In genomic region chr11:96546428-96546827, GRCm38 (mm10) we compare ENCODE assay signal across 26 mouse cellular contexts.
A peak's percentile ranks its signal among the peaks of the same experiment; 100 is the strongest.
DNase-seq lines count a peak whose midpoint lies in the region; ATAC-seq and TF ChIP-seq lines count a peak whose summit lies in the region.
"Had no signal": no experiment of that assay in that cellular context is flagged by ENCODE, and none has a peak within 500 bp of the region (broad histone marks: within the 10 kb centered on the region; RNA-seq: fewer than 3 reads in every experiment).

No protein-coding gene starts in this region.

- in situ Hi-C loops in Patski (cut with MboI; ENCODE audit: low pct_unique_long_range_greater_than_20kb), result no loop called here

- TF ChIP-seq CTCF in layer of hippocampus, adult 2 months (conservative IDR thresholded peaks at IDR 0.05), result peak; percentile 47
- TF ChIP-seq CTCF in Patski (IDR thresholded peaks at IDR 0.05), result peak; percentile 55

- no peak overlapping the region for H3K4me2 ChIP-seq in hindbrain, embryonic 15.5 days
- no peak overlapping the region for H3K4me2 ChIP-seq in hindbrain, embryonic 12.5 days (replicated peaks)
- H3K4me2 ChIP-seq in neural tube, embryonic 14.5 days (ENCODE audit: low read depth, low read length), result no peak overlapping the region
- H3K4me2 ChIP-seq: heart, embryonic 15.5 days; liver, embryonic 13.5 days; lung, embryonic 15.5 days had no signal

- no peak for ATAC-seq in hindbrain, embryonic 15.5 days (ENCODE audit: low FRiP score, low read depth)
- no peak for ATAC-seq in hindbrain, embryonic 12.5 days (ENCODE audit: low FRiP score)
- no peak for ATAC-seq in Patski
- ATAC-seq in neural tube, embryonic 14.5 days (ENCODE audit: low read depth), result no peak
- ATAC-seq: activated CD4-positive, CD25-positive, alpha-beta regulatory T cell, adult 4 months; forebrain, embryonic 16.5 days; midbrain, embryonic 16.5 days had no signal

- no peak overlapping the region for H3K9ac ChIP-seq in hindbrain, embryonic 15.5 days
- H3K9ac ChIP-seq in hindbrain, embryonic 12.5 days, result no peak overlapping the region
- no peak overlapping the region for H3K9ac ChIP-seq in neural tube, embryonic 14.5 days (replicated peaks; ENCODE audit: low read depth, low read length)
- H3K9ac ChIP-seq: heart, embryonic 15.5 days; liver, embryonic 13.5 days; lung, embryonic 15.5 days had no signal

- H3K36me3 ChIP-seq in hindbrain, embryonic 15.5 days, result no peaks in the 10 kb centered on the region
- H3K36me3 ChIP-seq in hindbrain, embryonic 12.5 days, result no peaks in the 10 kb centered on the region
- no peaks in the 10 kb centered on the region for H3K36me3 ChIP-seq in neural tube, embryonic 14.5 days (ENCODE audit: control insufficient read depth, insufficient read depth, low read length)
- H3K36me3 ChIP-seq: embryonic facial prominence, embryonic 10.5 days; heart, embryonic 15.5 days; liver, embryonic 13.5 days; lung, embryonic 15.5 days had no signal

- 58% methylated on average over 8 of the region's 8 CpGs for WGBS in hindbrain, embryonic 15.5 days
- WGBS in hindbrain, embryonic 12.5 days, result 70% methylated on average over 8 of the region's 8 CpGs
- WGBS in neural tube, embryonic 14.5 days, result 48% methylated on average over 8 of the region's 8 CpGs

- no peaks in the 10 kb centered on the region for H3K4me1 ChIP-seq in hindbrain, embryonic 15.5 days (replicated peaks)
- H3K4me1 ChIP-seq in hindbrain, embryonic 12.5 days, result no peaks in the 10 kb centered on the region
- H3K4me1 ChIP-seq in neural tube, embryonic 14.5 days (ENCODE audit: control insufficient read depth, insufficient read depth, low read length), result peaks cover 12% of the 10 kb centered on the region; the same call in 1 of the 2 replicates
- H3K4me1 ChIP-seq: embryonic facial prominence, embryonic 10.5 days; heart, embryonic 15.5 days; liver, embryonic 13.5 days had no signal

- DNase-seq in layer of hippocampus, adult 2 months (ENCODE audit: low spot score in 2 of 2), result no peak
- DNase-seq in layer of hippocampus, postnatal 36 days, result no peak
- no peak for DNase-seq in Patski (ENCODE audit: low read depth, low spot score)
- DNase-seq in layer of hippocampus, postnatal 14 days (ENCODE audit: low spot score in 2 of 2), result no peak
- DNase-seq: adrenal gland, adult 8-10 months; B cell, adult 2 months; cerebellum, adult 11-12 months; cerebellum, postnatal 10 days; gastrocnemius, postnatal 36 days; heart, postnatal 36 days; kidney, postnatal 25 days; liver, embryonic 13.5 days; retina, postnatal 1 day; right cerebral cortex, postnatal 4 days; thymus, postnatal 36 days had no signal

- CTCF ChIA-PET in Patski (lab: Charles Lee), result interaction anchor here (0.9 to 1.8 kb wide), 10 partner anchors 14 to 243 kb away, joined by 3 to 6 read pairs (median 4); partner anchors contain the start of genes Hoxb3 and Hoxb5

- no peaks in the 10 kb centered on the region for H3K27me3 ChIP-seq in hindbrain, embryonic 15.5 days
- peaks cover 3% of the 10 kb centered on the region for H3K27me3 ChIP-seq in hindbrain, embryonic 12.5 days
- no peaks in the 10 kb centered on the region for H3K27me3 ChIP-seq in Patski
- H3K27me3 ChIP-seq in neural tube, embryonic 14.5 days (ENCODE audit: control insufficient read depth, insufficient read depth, low read length), result no peaks in the 10 kb centered on the region
- H3K27me3 ChIP-seq: lung, embryonic 15.5 days had no signal

- H3K4me3 ChIP-seq in hindbrain, embryonic 15.5 days, result no peak overlapping the region
- no peak overlapping the region for H3K4me3 ChIP-seq in hindbrain, embryonic 12.5 days
- H3K4me3 ChIP-seq in layer of hippocampus, adult 2 months, result no peak overlapping the region
- no peak overlapping the region for H3K4me3 ChIP-seq in neural tube, embryonic 14.5 days (ENCODE audit: low read depth, low read length)
- H3K4me3 ChIP-seq: embryonic facial prominence, embryonic 10.5 days; heart, embryonic 15.5 days; left cerebral cortex, adult 2 months; liver, embryonic 13.5 days; lung, embryonic 15.5 days had no signal

- POLR2A ChIA-PET in Patski (lab: Charles Lee), result interaction anchor here (0.7 to 1.8 kb wide), 3 partner anchors 238 to 259 kb away, joined by 3 to 6 read pairs (median 5); no protein-coding TSS in a partner anchor

- peak overlapping the region; percentile 5; the same call in 1 of the 2 replicates for H3K27ac ChIP-seq in hindbrain, embryonic 15.5 days (replicated peaks)
- no peak overlapping the region for H3K27ac ChIP-seq in hindbrain, embryonic 12.5 days
- no peak overlapping the region for H3K27ac ChIP-seq in layer of hippocampus, adult 2 months
- peak overlapping the region; percentile 22; the same call in 1 of the 2 replicates for H3K27ac ChIP-seq in neural tube, embryonic 14.5 days (ENCODE audit: low read depth, low read length)
- H3K27ac ChIP-seq: embryonic facial prominence, embryonic 10.5 days; heart, embryonic 15.5 days; left cerebral cortex, adult 2 months; liver, embryonic 13.5 days; lung, embryonic 15.5 days; macrophage had no signal

- H3K9me3 ChIP-seq in hindbrain, embryonic 15.5 days, result no peaks in the 10 kb centered on the region
- no peaks in the 10 kb centered on the region for H3K9me3 ChIP-seq in hindbrain, embryonic 12.5 days (replicated peaks)
- H3K9me3 ChIP-seq in neural tube, embryonic 14.5 days (ENCODE audit: control insufficient read depth, low read length), result no peaks in the 10 kb centered on the region
- H3K9me3 ChIP-seq: embryonic facial prominence, embryonic 10.5 days; heart, embryonic 15.5 days; liver, embryonic 13.5 days; lung, embryonic 15.5 days had no signal

Comparison
In these comparisons a context has a peak if more than half of its experiments do, and no peak if none do; other contexts are left out.
1. H3K27ac ChIP-seq: peak in hindbrain, embryonic 15.5 days (single experiment) and neural tube, embryonic 14.5 days (single experiment); none in hindbrain, embryonic 12.5 days (single experiment) and layer of hippocampus, adult 2 months (single experiment).